ENCODE assay signal across 26 mouse cellular contexts in genomic region chr14:84397137-84397536, GRCm38 (mm10). TPM values are rescaled to one million over a fixed set of nuclear protein-coding genes. Genes with fewer than 3 reads are reported as not detected.
DNase-seq lines count a peak whose midpoint lies in the region; ATAC-seq and TF ChIP-seq lines count a peak whose summit lies in the region.
"Had no signal": no experiment of that assay in that cellular context is flagged by ENCODE, and none has a peak within 500 bp of the region (broad histone marks: within the 10 kb centered on the region; RNA-seq: fewer than 3 reads in every experiment).

No protein-coding gene starts in this region.

- H3K4me2 ChIP-seq in lung, embryonic 14.5 days, result no peak overlapping the region
- no peak overlapping the region for H3K4me2 ChIP-seq in lung, embryonic 16.5 days (ENCODE audit: low read depth, low read length)
- H3K4me2 ChIP-seq in midbrain, embryonic 14.5 days (ENCODE audit: low read length), result no peak overlapping the region
- no peak overlapping the region for H3K4me2 ChIP-seq in midbrain, embryonic 16.5 days (ENCODE audit: low read length)
- H3K4me2 ChIP-seq: embryonic facial prominence, embryonic 12.5 days; forebrain, embryonic 13.5 days; forebrain, embryonic 15.5 days had no signal

- no peaks in the 10 kb centered on the region for H3K27me3 ChIP-seq in lung, embryonic 14.5 days (ENCODE audit: insufficient read depth, low read length)
- H3K27me3 ChIP-seq in lung, embryonic 16.5 days (ENCODE audit: control insufficient read depth, insufficient read depth, low read depth, low read length), result no peaks in the 10 kb centered on the region
- no peaks in the 10 kb centered on the region for H3K27me3 ChIP-seq in midbrain, embryonic 14.5 days (ENCODE audit: control insufficient read depth, insufficient read depth, low read length)
- H3K27me3 ChIP-seq in midbrain, embryonic 16.5 days (ENCODE audit: control insufficient read depth, insufficient read depth, low read depth, low read length), result no peaks in the 10 kb centered on the region
- H3K27me3 ChIP-seq: CH12.LX; embryonic facial prominence, embryonic 12.5 days; forebrain, embryonic 13.5 days; forebrain, embryonic 15.5 days; Patski had no signal

- WGBS in lung, embryonic 14.5 days, result 21% methylated on average over 1 of the region's 1 CpGs
- WGBS in lung, embryonic 16.5 days, result 33% methylated on average over 1 of the region's 1 CpGs
- 71% methylated on average over 1 of the region's 1 CpGs for WGBS in midbrain, embryonic 14.5 days
- 81% methylated on average over 1 of the region's 1 CpGs for WGBS in midbrain, embryonic 16.5 days

- H3K9ac ChIP-seq in lung, embryonic 14.5 days, result no peak overlapping the region
- H3K9ac ChIP-seq in lung, embryonic 16.5 days (ENCODE audit: low read length), result no peak overlapping the region
- H3K9ac ChIP-seq in midbrain, embryonic 14.5 days (replicated peaks; ENCODE audit: low read length), result no peak overlapping the region
- no peak overlapping the region for H3K9ac ChIP-seq in midbrain, embryonic 16.5 days (ENCODE audit: low read depth, low read length)
- H3K9ac ChIP-seq: embryonic facial prominence, embryonic 12.5 days; forebrain, embryonic 13.5 days; forebrain, embryonic 15.5 days had no signal

- no peaks in the 10 kb centered on the region for H3K36me3 ChIP-seq in lung, embryonic 14.5 days (ENCODE audit: insufficient read depth)
- H3K36me3 ChIP-seq in lung, embryonic 16.5 days (ENCODE audit: control insufficient read depth, insufficient read depth, low read length), result no peaks in the 10 kb centered on the region
- H3K36me3 ChIP-seq in midbrain, embryonic 14.5 days (ENCODE audit: control insufficient read depth, insufficient read depth, low read length), result no peaks in the 10 kb centered on the region
- no peaks in the 10 kb centered on the region for H3K36me3 ChIP-seq in midbrain, embryonic 16.5 days (ENCODE audit: control insufficient read depth, insufficient read depth, low read length)
- H3K36me3 ChIP-seq: embryonic facial prominence, embryonic 10.5 days; embryonic facial prominence, embryonic 12.5 days; forebrain, embryonic 15.5 days; G1E had no signal

- no peaks in the 10 kb centered on the region for H3K4me1 ChIP-seq in lung, embryonic 14.5 days (ENCODE audit: insufficient read depth)
- H3K4me1 ChIP-seq in lung, embryonic 16.5 days (replicated peaks; ENCODE audit: control insufficient read depth, insufficient read depth, low read length), result no peaks in the 10 kb centered on the region
- H3K4me1 ChIP-seq in midbrain, embryonic 14.5 days (ENCODE audit: control insufficient read depth, insufficient read depth, low read length), result no peaks in the 10 kb centered on the region
- no peaks in the 10 kb centered on the region for H3K4me1 ChIP-seq in midbrain, embryonic 16.5 days (ENCODE audit: control insufficient read depth, insufficient read depth, low read length)
- H3K4me1 ChIP-seq: embryonic facial prominence, embryonic 10.5 days; embryonic facial prominence, embryonic 12.5 days; forebrain, embryonic 13.5 days; forebrain, embryonic 15.5 days had no signal

- H3K27ac ChIP-seq in lung, embryonic 14.5 days (ENCODE audit: low read depth), result no peak overlapping the region
- no peak overlapping the region for H3K27ac ChIP-seq in lung, embryonic 16.5 days (ENCODE audit: low read length)
- no peak overlapping the region for H3K27ac ChIP-seq in midbrain, embryonic 14.5 days (replicated peaks; ENCODE audit: low read depth, low read length)
- no peak overlapping the region for H3K27ac ChIP-seq in midbrain, embryonic 16.5 days (ENCODE audit: low read length)
- H3K27ac ChIP-seq: embryonic facial prominence, embryonic 10.5 days; embryonic facial prominence, embryonic 12.5 days; forebrain, embryonic 13.5 days; forebrain, embryonic 15.5 days had no signal

- H3K9me3 ChIP-seq in lung, embryonic 14.5 days (ENCODE audit: low read depth, low read length), result no peaks in the 10 kb centered on the region
- H3K9me3 ChIP-seq in lung, embryonic 16.5 days (ENCODE audit: control insufficient read depth, low read length), result no peaks in the 10 kb centered on the region
- no peaks in the 10 kb centered on the region for H3K9me3 ChIP-seq in midbrain, embryonic 14.5 days (ENCODE audit: control insufficient read depth, low read length)
- no peaks in the 10 kb centered on the region for H3K9me3 ChIP-seq in midbrain, embryonic 16.5 days (replicated peaks; ENCODE audit: control insufficient read depth, low read length, poor library complexity, severe bottlenecking)
- H3K9me3 ChIP-seq: embryonic facial prominence, embryonic 10.5 days; embryonic facial prominence, embryonic 12.5 days; forebrain, embryonic 13.5 days; forebrain, embryonic 15.5 days had no signal

- TF ChIP-seq CTCF in lung, embryonic 14.5 days (IDR thresholded peaks at IDR 0.05; ENCODE audit: low read depth), result 0 out of 2 replicates have a peak, but pooled peaks have one; percentile 9

- DNase-seq in lung, embryonic 14.5 days, result peak; percentile 89
- DNase-seq in lung, postnatal 25 days (ENCODE audit: low spot score), result no peak
- no peak for DNase-seq in lung, adult 18-20 months
- DNase-seq in midbrain, embryonic 14.5 days, result peak; percentile 1
- peak; percentile 18 for DNase-seq in mesoderm, embryonic 11.5 days (ENCODE audit: low read depth, low spot score)
- no peak for DNase-seq in kidney, adult 11 months
- DNase-seq: adrenal gland, adult 8-10 months; adrenal gland, postnatal 14 days; adrenal gland, postnatal 36 days; B cell, adult 2 months; cerebellum, adult 11-12 months; cerebellum, adult 2 months; cerebellum, adult 9-10 months; cerebellum, postnatal 10 days; cerebellum, postnatal 25 days had no signal

- no peak overlapping the region for H3K4me3 ChIP-seq in lung, embryonic 14.5 days (ENCODE audit: low read depth, low read length)
- H3K4me3 ChIP-seq in lung, embryonic 16.5 days (ENCODE audit: low read length), result no peak overlapping the region
- no peak overlapping the region for H3K4me3 ChIP-seq in midbrain, embryonic 14.5 days (replicated peaks; ENCODE audit: low read depth, low read length)
- no peak overlapping the region for H3K4me3 ChIP-seq in midbrain, embryonic 16.5 days (ENCODE audit: low read depth, low read length)
- H3K4me3 ChIP-seq: embryonic facial prominence, embryonic 10.5 days; embryonic facial prominence, embryonic 12.5 days; forebrain, embryonic 13.5 days; forebrain, embryonic 15.5 days had no signal

- ATAC-seq in lung, embryonic 14.5 days (ENCODE audit: insufficient read depth), result peak; percentile 99
- peak; percentile 94 for ATAC-seq in lung, embryonic 16.5 days (ENCODE audit: low read depth)
- ATAC-seq in midbrain, embryonic 14.5 days (ENCODE audit: low FRiP score, low TSS enrichment), result no peak
- ATAC-seq in midbrain, embryonic 16.5 days, result no peak
- ATAC-seq: activated CD4-positive, CD25-positive, alpha-beta regulatory T cell, adult 4 months; CD4-positive, CD25-positive, alpha-beta regulatory T cell, adult 4 months; forebrain, embryonic 13.5 days; forebrain, embryonic 15.5 days; Patski had no signal

RNA-seq across cellular contexts. Expression of gene Pcdh17, which starts 46.2 kb away (rescaled TPM):
- 20.6 and 21.6 TPM in 2 replicates for polyA plus RNA-seq in lung, embryonic 14.5 days (2014; fragmentation: Nextera tagmentation; extraction: Ambion mirVana)
- polyA plus RNA-seq in lung, embryonic 16.5 days (2015; fragmentation: Nextera tagmentation; extraction: Ambion mirVana), result 21.8 and 22.9 TPM in 2 replicates
- polyA plus RNA-seq in midbrain, embryonic 14.5 days (2014; fragmentation: Nextera tagmentation; extraction: Ambion mirVana), result 30.6 and 32.3 TPM in 2 replicates
- 40.8 and 42.6 TPM in 2 replicates for polyA plus RNA-seq in midbrain, embryonic 16.5 days (2015; fragmentation: Nextera tagmentation; extraction: Ambion mirVana)
- polyA plus RNA-seq: G1E, Patski had no signal

Comparison
In these comparisons a context has a peak if more than half of its experiments do, and no peak if none do; other contexts are left out.
1. DNase-seq: peak in lung, embryonic 14.5 days (single experiment), midbrain, embryonic 14.5 days (single experiment) and mesoderm, embryonic 11.5 days (single experiment); none in lung, postnatal 25 days (single experiment), lung, adult 18-20 months (0 of 2) and kidney, adult 11 months (single experiment).
2. ATAC-seq: peak in lung, embryonic 14.5 days (single experiment) and lung, embryonic 16.5 days (single experiment); none in midbrain, embryonic 14.5 days (single experiment) and midbrain, embryonic 16.5 days (single experiment).